Mouse (Mus musculus): ENCODE results near the gene Pklr. TPM values are rescaled to one million over a fixed set of nuclear protein-coding genes. Genes with fewer than 3 reads are reported as not detected.
A peak's percentile ranks its signal among the peaks of the same experiment; 100 is the strongest.

Pklr gene
- polyA plus RNA-seq, 1 experiment from 2014 or later = 162 TPM

GRCm38 (mm10) chr3:89129908-89130307, 6.0 kb upstream of the Pklr start:
- H3K4me1 ChIP-seq = peaks cover 70% of the 10 kb centered on the region
- peak overlapping the region; percentile 48 for H3K27ac ChIP-seq
- WGBS (ENCODE audit: insufficient replicate concordance) = 81% methylated on average over 3 of the region's 3 CpGs

GRCm38 (mm10) chr3:89131816-89132215, 4.1 kb upstream of the Pklr start:
- Histone ChIP-seq H3K9ac (peak overlapping the region; percentile 74), H3K4me3 (peak overlapping the region; percentile 54), H3K4me1 (peaks cover 84% of the 10 kb centered on the region), H3K27ac (peak overlapping the region; percentile 97), H3K36me3 (no peaks in the 10 kb centered on the region), H3K27me3 (replicated peaks) (no peaks in the 10 kb centered on the region), H3K4me2 (peak overlapping the region; percentile 84), H3K9me3 (replicated peaks) (no peaks in the 10 kb centered on the region)
- 30% methylated on average over 4 of the region's 4 CpGs for WGBS (ENCODE audit: insufficient replicate concordance)
- no peak for ATAC-seq

More at GRCm38 (mm10) chr3:89129908-89130307, 6.0 kb upstream of the Pklr start:
- no peak for ATAC-seq
- H3K4me3 ChIP-seq = no peak overlapping the region
- H3K36me3 ChIP-seq = no peaks in the 10 kb centered on the region
- H3K9ac ChIP-seq = no peak overlapping the region
- no peak overlapping the region for H3K4me2 ChIP-seq
- H3K27me3 ChIP-seq (replicated peaks) = no peaks in the 10 kb centered on the region
- no peaks in the 10 kb centered on the region for H3K9me3 ChIP-seq (replicated peaks)

GRCm38 (mm10) chr3:89132285-89133062, 3.5 kb upstream of the Pklr start:
- peak overlapping the region; percentile 97 for H3K27ac ChIP-seq
- H3K36me3 ChIP-seq = peaks cover 5% of the 10 kb centered on the region
- 6% methylated on average over 30 of the region's 30 CpGs for WGBS (ENCODE audit: insufficient replicate concordance)
- peak overlapping the region; percentile 84 for H3K4me2 ChIP-seq
- ATAC-seq = peak; percentile 91
- no peaks in the 10 kb centered on the region for H3K9me3 ChIP-seq (replicated peaks)
- peaks cover 84% of the 10 kb centered on the region for H3K4me1 ChIP-seq
- H3K4me3 ChIP-seq = peak overlapping the region; percentile 54
- no peaks in the 10 kb centered on the region for H3K27me3 ChIP-seq (replicated peaks)
- H3K9ac ChIP-seq = peak overlapping the region; percentile 74

GRCm38 (mm10) chr3:89133063-89133450, 2.9 kb upstream of the Pklr start:
- H3K9me3 ChIP-seq (replicated peaks) = no peaks in the 10 kb centered on the region
- H3K27me3 ChIP-seq (replicated peaks) = no peaks in the 10 kb centered on the region
- 38% methylated on average over 7 of the region's 7 CpGs for WGBS (ENCODE audit: insufficient replicate concordance)
- peaks cover 10% of the 10 kb centered on the region for H3K36me3 ChIP-seq
- peaks cover 85% of the 10 kb centered on the region for H3K4me1 ChIP-seq
- ATAC-seq = no peak
- H3K27ac ChIP-seq = peak overlapping the region; percentile 97
- H3K4me2 ChIP-seq = peak overlapping the region; percentile 84
- peak overlapping the region; percentile 54 for H3K4me3 ChIP-seq
- H3K9ac ChIP-seq = peak overlapping the region; percentile 74

- peak overlapping the region; percentile 54 for H3K4me3 ChIP-seq
- no peaks in the 10 kb centered on the region for H3K27me3 ChIP-seq (replicated peaks)
- H3K9me3 ChIP-seq (replicated peaks) = no peaks in the 10 kb centered on the region
- 19% methylated on average over 1 of the region's 1 CpGs for WGBS (ENCODE audit: insufficient replicate concordance)
- H3K4me1 ChIP-seq = peaks cover 85% of the 10 kb centered on the region
- peak overlapping the region; percentile 84 for H3K4me2 ChIP-seq
- H3K36me3 ChIP-seq = peaks cover 17% of the 10 kb centered on the region
- H3K27ac ChIP-seq = peak overlapping the region; percentile 97
- ATAC-seq = no peak
- H3K9ac ChIP-seq = peak overlapping the region; percentile 74
Measured at GRCm38 (mm10) chr3:89133752-89134151, 2.2 kb upstream of the Pklr start.

- peaks cover 88% of the 10 kb centered on the region for H3K4me1 ChIP-seq
- WGBS (ENCODE audit: insufficient replicate concordance) = 10% methylated on average over 9 of the region's 9 CpGs
- peaks cover 43% of the 10 kb centered on the region for H3K36me3 ChIP-seq
- peak overlapping the region; percentile 81 for H3K4me3 ChIP-seq
- H3K9me3 ChIP-seq (replicated peaks) = no peaks in the 10 kb centered on the region
- H3K27ac ChIP-seq = peak overlapping the region; percentile 97
- peak overlapping the region; percentile 78 for H3K4me2 ChIP-seq
- ATAC-seq = peak; percentile 47
- H3K9ac ChIP-seq = peak overlapping the region; percentile 95
- H3K27me3 ChIP-seq (replicated peaks) = no peaks in the 10 kb centered on the region
Measured at GRCm38 (mm10) chr3:89136365-89136764, 423 bp downstream of the Pklr start.

- 72% methylated on average over 10 of the region's 10 CpGs for WGBS (ENCODE audit: insufficient replicate concordance)
- no peak for ATAC-seq
- Histone ChIP-seq H3K27me3 (replicated peaks) (peaks cover 26% of the 10 kb centered on the region), H3K4me3 (no peak overlapping the region), H3K36me3 (peaks cover 72% of the 10 kb centered on the region), H3K9ac (0 out of 2 replicates have a peak overlapping the region, but pooled peaks have one; percentile 14), H3K4me2 (no peak overlapping the region), H3K27ac (peak overlapping the region; percentile 79; the same call in 1 of the 2 replicates), H3K4me1 (peaks cover 94% of the 10 kb centered on the region), H3K9me3 (replicated peaks) (no peaks in the 10 kb centered on the region)
Measured at GRCm38 (mm10) chr3:89144821-89145220, 8.9 kb downstream of the Pklr start.

- H3K9ac ChIP-seq = no peak overlapping the region
- H3K36me3 ChIP-seq = peaks cover 64% of the 10 kb centered on the region
- H3K4me2 ChIP-seq = no peak overlapping the region
- H3K27ac ChIP-seq = peak overlapping the region; percentile 79
- 77% methylated on average over 8 of the region's 8 CpGs for WGBS (ENCODE audit: insufficient replicate concordance)
- peaks cover 33% of the 10 kb centered on the region for H3K27me3 ChIP-seq (replicated peaks)
- H3K4me3 ChIP-seq = no peak overlapping the region
- no peaks in the 10 kb centered on the region for H3K9me3 ChIP-seq (replicated peaks)
- no peak for ATAC-seq
- H3K4me1 ChIP-seq = peaks cover 92% of the 10 kb centered on the region
Measured at GRCm38 (mm10) chr3:89145566-89145965, 9.6 kb downstream of the Pklr start.

- peaks cover 46% of the 10 kb centered on the region for H3K27me3 ChIP-seq (replicated peaks)
- H3K4me1 ChIP-seq = peaks cover 92% of the 10 kb centered on the region
- peak overlapping the region; percentile 57 for H3K9ac ChIP-seq
- H3K27ac ChIP-seq = peak overlapping the region; percentile 79
- H3K4me2 ChIP-seq = peak overlapping the region; percentile 71
- H3K4me3 ChIP-seq = peak overlapping the region; percentile 42
- peak; percentile 90 for ATAC-seq
- 17% methylated on average over 26 of the region's 26 CpGs for WGBS (ENCODE audit: insufficient replicate concordance)
- H3K36me3 ChIP-seq = peaks cover 46% of the 10 kb centered on the region
- H3K9me3 ChIP-seq (replicated peaks) = no peaks in the 10 kb centered on the region
Measured at GRCm38 (mm10) chr3:89147101-89147978, 11.4 kb downstream of the Pklr start.

- 9% methylated on average over 15 of the region's 15 CpGs for WGBS (ENCODE audit: insufficient replicate concordance)
- Histone ChIP-seq H3K27ac (peak overlapping the region; percentile 79), H3K9ac (peak overlapping the region; percentile 57), H3K4me2 (peak overlapping the region; percentile 71), H3K4me1 (peaks cover 93% of the 10 kb centered on the region), H3K4me3 (peak overlapping the region; percentile 42), H3K9me3 (replicated peaks) (no peaks in the 10 kb centered on the region), H3K27me3 (replicated peaks) (peaks cover 52% of the 10 kb centered on the region), H3K36me3 (peaks cover 40% of the 10 kb centered on the region)
- no peak for ATAC-seq
Measured at GRCm38 (mm10) chr3:89147979-89148311, 12.0 kb downstream of the Pklr start.

- Histone ChIP-seq H3K9ac (peak overlapping the region; percentile 57), H3K27me3 (replicated peaks) (peaks cover 56% of the 10 kb centered on the region), H3K9me3 (replicated peaks) (no peaks in the 10 kb centered on the region), H3K4me1 (peaks cover 87% of the 10 kb centered on the region), H3K4me3 (no peak overlapping the region), H3K36me3 (peaks cover 34% of the 10 kb centered on the region), H3K4me2 (peak overlapping the region; percentile 71), H3K27ac (peak overlapping the region; percentile 79)
- ATAC-seq = no peak
- 71% methylated on average over 14 of the region's 14 CpGs for WGBS (ENCODE audit: insufficient replicate concordance)
Measured at GRCm38 (mm10) chr3:89148567-89148966, 12.6 kb downstream of the Pklr start.

Measured in liver, embryonic 12.5 days (tissue).